Mouse (Mus musculus): ENCODE data around the gene Htra3. TPM values are rescaled to one million over a fixed set of nuclear protein-coding genes. Genes with fewer than 3 reads are reported as not detected.

Htra3 gene
- polyA plus RNA-seq, 1 experiment from 2014 or later: 10.4 TPM

GRCm38 (mm10) chr5:35606800-35607199 lies 72.8 kb downstream of the Htra3 start:
- Histone ChIP-seq H3K9ac (replicated peaks) (no peak overlapping the region), H3K4me2 (replicated peaks) (no peak overlapping the region), H3K36me3 (peaks cover 42% of the 10 kb centered on the region), H3K27me3 (no peaks in the 10 kb centered on the region), H3K27ac (no peak overlapping the region), H3K4me3 (replicated peaks) (no peak overlapping the region), H3K4me1 (replicated peaks) (peaks cover 20% of the 10 kb centered on the region), H3K9me3 (no peaks in the 10 kb centered on the region)
- no peak for ATAC-seq
- 95% methylated on average over 7 of the region's 7 CpGs for WGBS

- Histone ChIP-seq H3K9me3 (no peaks in the 10 kb centered on the region), H3K27ac (no peak overlapping the region), H3K4me3 (replicated peaks) (no peak overlapping the region), H3K9ac (replicated peaks) (no peak overlapping the region), H3K36me3 (peaks cover 48% of the 10 kb centered on the region), H3K4me1 (replicated peaks) (peaks cover 20% of the 10 kb centered on the region), H3K27me3 (no peaks in the 10 kb centered on the region), H3K4me2 (replicated peaks) (no peak overlapping the region)
- 84% methylated on average over 7 of the region's 7 CpGs for WGBS
- ATAC-seq: no peak
These were observed 74.2 kb downstream of the Htra3 start for GRCm38 (mm10) chr5:35605355-35605754.

Other genes starting within 250 kb of the Htra3 start
- gene Cpz, start 154.1 kb downstream of the Htra3 start, polyA plus RNA-seq (2015; fragmentation: Nextera tagmentation; extraction: Ambion mirVana): 1.0 and 1.4 TPM in 2 replicates
- gene Trmt44, start 104.7 kb downstream of the Htra3 start, polyA plus RNA-seq (2015; fragmentation: Nextera tagmentation; extraction: Ambion mirVana): 7.0 and 7.2 TPM in 2 replicates
- gene Acox3, start 96.7 kb downstream of the Htra3 start, polyA plus RNA-seq (2015; fragmentation: Nextera tagmentation; extraction: Ambion mirVana): 15.5 and 17.0 TPM in 2 replicates
- gene Sh3tc1, start 60.2 kb upstream of the Htra3 start, polyA plus RNA-seq (2015; fragmentation: Nextera tagmentation; extraction: Ambion mirVana): 2.7 and 3.8 TPM in 2 replicates
- 5.6 and 6.6 TPM in 2 replicates for gene Ablim2, start 78.1 kb upstream of the Htra3 start, polyA plus RNA-seq (2015; fragmentation: Nextera tagmentation; extraction: Ambion mirVana)
- gene Afap1, start 213.5 kb upstream of the Htra3 start, polyA plus RNA-seq (2015; fragmentation: Nextera tagmentation; extraction: Ambion mirVana): 68.7 and 73.0 TPM in 2 replicates